Mouse (Mus musculus): Measurements from ENCODE around the gene Fam126a. TPM values are rescaled to one million over a fixed set of nuclear protein-coding genes. Genes with fewer than 3 reads are reported as not detected.

The Fam126a gene
- total RNA-seq, 1 experiment: 10.7 TPM

DNA sequence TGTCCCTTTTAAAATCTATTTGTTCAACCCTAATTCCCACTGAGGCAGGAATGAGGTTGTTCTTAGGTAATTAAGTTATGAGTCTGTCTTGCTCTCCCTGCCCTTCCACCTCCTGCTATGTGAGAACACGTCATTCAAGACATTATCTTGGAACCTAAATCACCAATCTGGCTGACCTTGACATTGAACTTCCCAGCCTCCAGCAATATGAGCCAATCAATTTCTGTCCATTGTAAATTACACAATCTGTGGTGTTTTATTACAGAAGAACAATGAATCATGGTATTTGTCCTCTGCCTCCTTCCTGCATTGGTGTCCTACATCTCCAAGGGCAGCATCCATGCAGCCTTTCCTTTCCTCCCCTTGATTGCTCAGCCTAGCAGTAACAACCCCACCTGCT is 13.9 kb upstream of the Fam126a start:
- no peak for TF ChIP-seq MAFK (IDR thresholded peaks at IDR 0.05; ENCODE audit: insufficient read depth, low read depth, low read length)
- TF ChIP-seq CHD2 (IDR thresholded peaks at IDR 0.05; ENCODE audit: low read depth, low read length): no peak
- TF ChIP-seq ZC3H11A (IDR thresholded peaks at IDR 0.05; ENCODE audit: borderline replicate concordance, low read depth, low read length): no peak
- no peak for TF ChIP-seq HCFC1 (IDR thresholded peaks at IDR 0.05; ENCODE audit: borderline replicate concordance, insufficient read depth, low read length)
- no peak for TF ChIP-seq ZNF384 (IDR thresholded peaks at IDR 0.05; ENCODE audit: low read depth, low read length)
- Histone ChIP-seq H3K9me3 (ENCODE audit: control insufficient read depth, insufficient read depth, low read depth, low read length) (no peaks in the 10 kb centered on the region), H3K27ac (ENCODE audit: insufficient read depth, low read depth, low read length, poor library complexity, severe bottlenecking) (no peak overlapping the region), H3K4me3 (ENCODE audit: insufficient read depth in 1 of 2, low read depth in 1 of 2, low read length in 2 of 2, poor library complexity in 1 of 2, severe bottlenecking in 1 of 2) (no peak overlapping the region), H3K4me1 (ENCODE audit: control insufficient read depth in 2 of 2, insufficient read depth in 2 of 2, low read length in 2 of 2, poor library complexity in 1 of 2) (no peaks in the 10 kb centered on the region), H3K36me3 (ENCODE audit: control insufficient read depth, insufficient read depth, low read length, poor library complexity, severe bottlenecking) (no peaks in the 10 kb centered on the region), H3K9ac (ENCODE audit: insufficient read depth, low read depth, low read length, poor library complexity, severe bottlenecking) (no peak overlapping the region)
- in situ Hi-C loops (cut with MboI; ENCODE audit: low sequenced_read_pairs in 2 of 2, unreplicated experiment in 2 of 2): no loop called here
- no peak for DNase-seq (ENCODE audit: low read depth, low spot score)

DNA sequence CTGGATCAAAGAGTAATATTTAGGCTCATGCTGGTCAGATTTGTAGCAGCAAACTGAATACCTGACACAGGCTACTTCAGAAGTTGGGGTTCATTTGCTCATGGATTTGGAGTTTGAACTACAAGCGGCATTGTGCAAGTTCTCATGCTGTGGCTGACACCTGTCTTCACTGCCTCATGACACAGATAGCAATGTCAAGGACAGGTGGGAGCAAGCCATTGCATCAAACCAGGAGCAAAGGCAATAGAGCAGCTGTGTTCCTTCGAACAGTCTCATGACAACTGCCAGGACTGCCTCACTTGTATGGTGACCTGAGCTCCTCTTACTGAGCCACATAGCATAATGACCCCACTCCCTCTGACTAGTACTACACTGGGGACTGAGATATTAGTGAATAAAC is 12.9 kb upstream of the Fam126a start:
- Histone ChIP-seq H3K27ac (ENCODE audit: insufficient read depth, low read depth, low read length, poor library complexity, severe bottlenecking) (no peak overlapping the region), H3K4me3 (ENCODE audit: insufficient read depth in 1 of 2, low read depth in 1 of 2, low read length in 2 of 2, poor library complexity in 1 of 2, severe bottlenecking in 1 of 2) (no peak overlapping the region), H3K4me1 (ENCODE audit: control insufficient read depth in 2 of 2, insufficient read depth in 2 of 2, low read length in 2 of 2, poor library complexity in 1 of 2) (no peaks in the 10 kb centered on the region), H3K36me3 (ENCODE audit: control insufficient read depth, insufficient read depth, low read length, poor library complexity, severe bottlenecking) (no peaks in the 10 kb centered on the region), H3K9me3 (ENCODE audit: control insufficient read depth, insufficient read depth, low read depth, low read length) (no peaks in the 10 kb centered on the region), H3K9ac (ENCODE audit: insufficient read depth, low read depth, low read length, poor library complexity, severe bottlenecking) (no peak overlapping the region)
- in situ Hi-C loops (cut with MboI; ENCODE audit: low sequenced_read_pairs in 2 of 2, unreplicated experiment in 2 of 2): no loop called here
- DNase-seq (ENCODE audit: low read depth, low spot score): no peak
- TF ChIP-seq CHD2 (IDR thresholded peaks at IDR 0.05; ENCODE audit: low read depth, low read length) (no peak), MAFK (IDR thresholded peaks at IDR 0.05; ENCODE audit: insufficient read depth, low read depth, low read length) (no peak), ZNF384 (IDR thresholded peaks at IDR 0.05; ENCODE audit: low read depth, low read length) (no peak), HCFC1 (IDR thresholded peaks at IDR 0.05; ENCODE audit: borderline replicate concordance, insufficient read depth, low read length) (no peak), ZC3H11A (IDR thresholded peaks at IDR 0.05; ENCODE audit: borderline replicate concordance, low read depth, low read length) (no peak)

DNA sequence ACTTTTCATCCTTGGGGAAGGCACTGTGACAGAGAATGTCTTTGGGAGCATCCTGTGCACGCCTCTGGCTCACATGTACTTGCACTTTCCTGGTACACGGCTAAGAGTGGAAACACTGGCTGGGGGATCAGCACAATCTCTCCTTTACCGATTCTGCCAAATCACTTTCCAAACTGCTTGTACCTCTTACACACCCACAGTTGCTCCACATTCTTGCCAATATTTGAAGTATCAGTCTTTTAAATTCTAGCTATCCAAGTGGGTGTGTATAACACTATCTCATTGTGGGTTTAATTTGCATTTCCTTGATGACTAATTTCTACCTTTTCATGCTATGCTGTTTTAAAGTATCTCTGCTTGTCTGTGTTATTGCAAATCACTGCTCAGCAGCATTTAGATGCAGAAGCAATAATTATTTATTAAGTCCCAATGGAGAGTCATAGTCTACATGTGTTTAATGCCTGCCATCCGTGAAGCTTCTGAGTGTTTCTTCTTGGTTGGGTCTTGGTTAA is 10.9 kb upstream of the Fam126a start:
- Histone ChIP-seq H3K9me3 (ENCODE audit: control insufficient read depth, insufficient read depth, low read depth, low read length) (no peaks in the 10 kb centered on the region), H3K27ac (ENCODE audit: insufficient read depth, low read depth, low read length, poor library complexity, severe bottlenecking) (no peak overlapping the region), H3K9ac (ENCODE audit: insufficient read depth, low read depth, low read length, poor library complexity, severe bottlenecking) (no peak overlapping the region), H3K4me1 (ENCODE audit: control insufficient read depth in 2 of 2, insufficient read depth in 2 of 2, low read length in 2 of 2, poor library complexity in 1 of 2) (no peaks in the 10 kb centered on the region), H3K36me3 (ENCODE audit: control insufficient read depth, insufficient read depth, low read length, poor library complexity, severe bottlenecking) (no peaks in the 10 kb centered on the region), H3K4me3 (ENCODE audit: insufficient read depth in 1 of 2, low read depth in 1 of 2, low read length in 2 of 2, poor library complexity in 1 of 2, severe bottlenecking in 1 of 2) (no peak overlapping the region)
- DNase-seq (ENCODE audit: low read depth, low spot score): no peak
- in situ Hi-C loops (cut with MboI; ENCODE audit: low sequenced_read_pairs in 2 of 2, unreplicated experiment in 2 of 2): no loop called here
- TF ChIP-seq ZC3H11A (IDR thresholded peaks at IDR 0.05; ENCODE audit: borderline replicate concordance, low read depth, low read length) (no peak), HCFC1 (IDR thresholded peaks at IDR 0.05; ENCODE audit: borderline replicate concordance, insufficient read depth, low read length) (no peak), MAFK (IDR thresholded peaks at IDR 0.05; ENCODE audit: insufficient read depth, low read depth, low read length) (no peak), CHD2 (IDR thresholded peaks at IDR 0.05; ENCODE audit: low read depth, low read length) (no peak), ZNF384 (IDR thresholded peaks at IDR 0.05; ENCODE audit: low read depth, low read length) (no peak)

DNA sequence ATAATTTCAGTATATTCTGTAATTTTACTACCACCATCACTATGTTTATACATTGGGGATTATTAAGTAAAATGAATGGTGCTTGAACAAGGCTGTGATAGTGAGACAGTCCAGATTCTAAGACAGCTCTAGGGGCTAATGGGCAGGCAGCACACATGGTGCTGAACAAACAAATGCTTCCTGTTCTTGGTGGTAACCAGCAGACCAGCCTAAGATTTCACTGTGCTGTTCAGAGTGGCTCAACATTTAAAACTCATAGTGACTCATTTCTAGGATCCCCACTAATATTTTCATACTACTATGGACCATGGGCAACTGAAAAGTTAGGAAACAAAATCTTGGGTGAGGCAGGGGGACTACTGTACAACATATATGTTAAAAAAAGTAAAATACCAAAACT is 10.1 kb upstream of the Fam126a start:
- H3K4me1 ChIP-seq (ENCODE audit: control insufficient read depth in 2 of 2, insufficient read depth in 2 of 2, low read length in 2 of 2, poor library complexity in 1 of 2): no peaks in the 10 kb centered on the region
- H3K27ac ChIP-seq (ENCODE audit: insufficient read depth, low read depth, low read length, poor library complexity, severe bottlenecking): no peak overlapping the region
- in situ Hi-C loops (cut with MboI; ENCODE audit: low sequenced_read_pairs in 2 of 2, unreplicated experiment in 2 of 2): no loop called here
- TF ChIP-seq MAFK (IDR thresholded peaks at IDR 0.05; ENCODE audit: insufficient read depth, low read depth, low read length): no peak
- TF ChIP-seq CHD2 (IDR thresholded peaks at IDR 0.05; ENCODE audit: low read depth, low read length): no peak
- TF ChIP-seq ZNF384 (IDR thresholded peaks at IDR 0.05; ENCODE audit: low read depth, low read length): no peak
- no peak for TF ChIP-seq ZC3H11A (IDR thresholded peaks at IDR 0.05; ENCODE audit: borderline replicate concordance, low read depth, low read length)
- TF ChIP-seq HCFC1 (IDR thresholded peaks at IDR 0.05; ENCODE audit: borderline replicate concordance, insufficient read depth, low read length): no peak
- no peak for DNase-seq (ENCODE audit: low read depth, low spot score)
- no peak overlapping the region for H3K9ac ChIP-seq (ENCODE audit: insufficient read depth, low read depth, low read length, poor library complexity, severe bottlenecking)
- H3K9me3 ChIP-seq (ENCODE audit: control insufficient read depth, insufficient read depth, low read depth, low read length): no peaks in the 10 kb centered on the region
- H3K36me3 ChIP-seq (ENCODE audit: control insufficient read depth, insufficient read depth, low read length, poor library complexity, severe bottlenecking): no peaks in the 10 kb centered on the region
- H3K4me3 ChIP-seq (ENCODE audit: insufficient read depth in 1 of 2, low read depth in 1 of 2, low read length in 2 of 2, poor library complexity in 1 of 2, severe bottlenecking in 1 of 2): no peak overlapping the region

DNA sequence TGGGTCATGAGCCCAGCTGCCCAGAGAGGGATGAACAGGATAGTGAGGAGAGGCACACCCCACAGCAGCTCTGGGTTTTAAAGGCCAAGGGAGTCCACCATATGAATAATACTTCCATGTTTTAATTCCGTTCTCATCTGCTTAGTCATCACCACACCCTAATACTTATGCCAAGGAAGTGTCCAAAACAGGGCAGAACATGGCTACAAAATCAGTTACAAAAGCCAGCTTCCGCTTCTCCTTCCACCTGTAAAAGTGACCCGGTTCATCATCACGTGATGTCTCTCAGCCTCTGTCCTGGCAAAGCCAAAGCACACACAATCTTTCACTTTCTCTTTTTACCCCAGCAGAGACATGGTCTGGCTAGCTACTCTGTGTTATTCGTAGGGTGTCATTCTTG is 8.9 kb upstream of the Fam126a start:
- Histone ChIP-seq H3K9me3 (ENCODE audit: control insufficient read depth, insufficient read depth, low read depth, low read length) (no peaks in the 10 kb centered on the region), H3K27ac (ENCODE audit: insufficient read depth, low read depth, low read length, poor library complexity, severe bottlenecking) (no peak overlapping the region), H3K36me3 (ENCODE audit: control insufficient read depth, insufficient read depth, low read length, poor library complexity, severe bottlenecking) (no peaks in the 10 kb centered on the region), H3K9ac (ENCODE audit: insufficient read depth, low read depth, low read length, poor library complexity, severe bottlenecking) (no peak overlapping the region), H3K4me3 (ENCODE audit: insufficient read depth in 1 of 2, low read depth in 1 of 2, low read length in 2 of 2, poor library complexity in 1 of 2, severe bottlenecking in 1 of 2) (no peak overlapping the region), H3K4me1 (ENCODE audit: control insufficient read depth in 2 of 2, insufficient read depth in 2 of 2, low read length in 2 of 2, poor library complexity in 1 of 2) (no peaks in the 10 kb centered on the region)
- TF ChIP-seq ZC3H11A (IDR thresholded peaks at IDR 0.05; ENCODE audit: borderline replicate concordance, low read depth, low read length): no peak
- no peak for TF ChIP-seq MAFK (IDR thresholded peaks at IDR 0.05; ENCODE audit: insufficient read depth, low read depth, low read length)
- no peak for TF ChIP-seq CHD2 (IDR thresholded peaks at IDR 0.05; ENCODE audit: low read depth, low read length)
- no peak for TF ChIP-seq HCFC1 (IDR thresholded peaks at IDR 0.05; ENCODE audit: borderline replicate concordance, insufficient read depth, low read length)
- no peak for TF ChIP-seq ZNF384 (IDR thresholded peaks at IDR 0.05; ENCODE audit: low read depth, low read length)
- DNase-seq (ENCODE audit: low read depth, low spot score): no peak
- in situ Hi-C loops (cut with MboI; ENCODE audit: low sequenced_read_pairs in 2 of 2, unreplicated experiment in 2 of 2): no loop called here
